7 mouse cellular contexts compared by ENCODE assay signal in genomic region chr5:129626586-129626985, GRCm38 (mm10). TPM values are rescaled to one million over a fixed set of nuclear protein-coding genes. Genes with fewer than 3 reads are reported as not detected.
A peak's percentile ranks its signal among the peaks of the same experiment; 100 is the strongest.
DNase-seq lines count a peak whose midpoint lies in the region; ATAC-seq and TF ChIP-seq lines count a peak whose summit lies in the region.
"Not testable (repeated sequence)": the region's sequence is repeated elsewhere in the genome, so short reads cannot be mapped to it uniquely, and the experiment has no call there.

No protein-coding gene starts in this region.

- H3K4me1 ChIP-seq in kidney, adult 2 months (ENCODE audit: control insufficient read depth, insufficient read depth, low read length); midbrain, embryonic 11.5 days (ENCODE audit: control insufficient read depth, insufficient read depth, low read length): not testable (repeated sequence)

- not testable (repeated sequence) for H3K36me3 ChIP-seq in kidney, adult 2 months (ENCODE audit: control insufficient read depth, insufficient read depth, low read length); midbrain, embryonic 11.5 days (ENCODE audit: control insufficient read depth, insufficient read depth, low read length)

- H3K4me2 ChIP-seq in midbrain, embryonic 11.5 days = not testable (repeated sequence)

- TF ChIP-seq CTCF in kidney, adult 2 months (conservative IDR thresholded peaks at IDR 0.05; ENCODE audit: insufficient read depth, insufficient read length, low read depth, low read length) = not testable (repeated sequence)

- ATAC-seq in midbrain, embryonic 11.5 days (ENCODE audit: low FRiP score) = not testable (repeated sequence)

- not testable (repeated sequence) for H3K27me3 ChIP-seq in kidney, adult 2 months (replicated peaks; ENCODE audit: control insufficient read depth, insufficient read depth, low read length); midbrain, embryonic 11.5 days (ENCODE audit: control insufficient read depth, insufficient read depth, low read length)

- H3K4me3 ChIP-seq in kidney, adult 2 months (ENCODE audit: insufficient read depth, low read depth, low read length); midbrain, embryonic 11.5 days (ENCODE audit: low read depth, low read length): not testable (repeated sequence)

- H3K9ac ChIP-seq in midbrain, embryonic 11.5 days (ENCODE audit: low read length) = not testable (repeated sequence)

- TF ChIP-seq POLR2A in kidney, adult 2 months (IDR thresholded peaks at IDR 0.05; ENCODE audit: low read depth, low read length) = not testable (repeated sequence)

- H3K9me3 ChIP-seq in midbrain, embryonic 11.5 days (ENCODE audit: control insufficient read depth, low read length) = not testable (repeated sequence)

- WGBS in kidney, adult 2 months = 44% methylated on average over 4 of the region's 4 CpGs
- 78% methylated on average over 4 of the region's 4 CpGs for WGBS in midbrain, embryonic 11.5 days

- peak; percentile 19 for DNase-seq in ES-CJ7 (ENCODE audit: low read depth, low spot score)
- peak; percentile 77 for DNase-seq in R1 (ENCODE audit: low read depth, low spot score)
- peak; percentile 53 for DNase-seq in ZHBTc4 (ENCODE audit: low read depth, low spot score)
- DNase-seq in kidney, adult 2 months = peak; percentile 44
- DNase-seq in kidney, adult 9 months = peak; percentile 37
- peak; percentile 35 for DNase-seq in midbrain, embryonic 11.5 days (ENCODE audit: low spot score, missing footprints)
- peak; percentile 18 for DNase-seq in yolk sac, embryonic 10.5 days (ENCODE audit: low spot score)

- H3K27ac ChIP-seq in kidney, adult 2 months (ENCODE audit: insufficient read depth, low read depth, low read length); midbrain, embryonic 11.5 days (ENCODE audit: low read depth, low read length): not testable (repeated sequence)

RNA-seq across cellular contexts. Expression of gene Mmp17, which starts 42.6 kb away (rescaled TPM):
- 1.6 and 2.5 TPM in 2 replicates for polyA plus RNA-seq in kidney, adult 2 months (2012; rRNA removed)
- polyA plus RNA-seq in midbrain, embryonic 11.5 days (2014; fragmentation: Nextera tagmentation; extraction: Ambion mirVana) = 3.6 and 4.6 TPM in 2 replicates

RNA-seq across cellular contexts. Expression of gene Zfp11, which starts 43.3 kb away (rescaled TPM):
- 2.0 and 2.2 TPM in 2 replicates for polyA plus RNA-seq in kidney, adult 2 months (2012; rRNA removed)
- polyA plus RNA-seq in midbrain, embryonic 11.5 days (2014; fragmentation: Nextera tagmentation; extraction: Ambion mirVana) = 6.1 and 8.2 TPM in 2 replicates

Comparison
In these comparisons a context has a peak if more than half of its experiments do, and no peak if none do; other contexts are left out.
1. DNase-seq: peak in every context shown above with its lines; median percentile 77 in R1; 53 in ZHBTc4; 44 in kidney, adult 2 months; 37 in kidney, adult 9 months; 35 in midbrain, embryonic 11.5 days; 19 in ES-CJ7; 18 in yolk sac, embryonic 10.5 days.